Mouse (Mus musculus) hindbrain, embryonic 15.5 days (tissue): Measurements from ENCODE around the gene Fgfr2. TPM values are rescaled to one million over a fixed set of nuclear protein-coding genes. Genes with fewer than 3 reads are reported as not detected.

Experiments used
- ATAC-seq: fragments of 200-750 bp; cut with Nextera tagmentation; 2 replicates; pipeline ENCODE4 v1.8.0; 2017; ENCODE audit warnings: low read depth, moderate number of reproducible peaks, moderate TSS enrichment; ENCODE audit not compliant: low FRiP score
- H3K27ac ChIP-seq: fragments of 300-500 bp; sonication (generic); replicated peaks from 2 replicates; pipeline ENCODE4 v1.5.1; 2015; ENCODE audit warnings: mild to moderate bottlenecking, inconsistent platforms
- H3K27me3 ChIP-seq: fragments of 300-500 bp; sonication (generic); 2 replicates; pipeline ENCODE4 v1.6.1; 2015; ENCODE audit warnings: control low read depth, inconsistent platforms
- H3K36me3 ChIP-seq: fragments of 300-500 bp; sonication (generic); 2 replicates; pipeline ENCODE4 v1.6.1; 2015; ENCODE audit warnings: control low read depth, inconsistent platforms
- H3K4me1 ChIP-seq: fragments of 300-500 bp; sonication (generic); replicated peaks from 2 replicates; pipeline ENCODE4 v1.6.1; 2015; ENCODE audit warnings: control low read depth, inconsistent platforms
- H3K4me2 ChIP-seq: fragments of 300-500 bp; sonication (generic); 2 replicates; pipeline ENCODE4 v1.6.1; 2015; ENCODE audit warnings: moderate library complexity, mild to moderate bottlenecking, inconsistent platforms
- H3K4me3 ChIP-seq: fragments of 300-500 bp; sonication (generic); 2 replicates; pipeline ENCODE4 v1.5.1; 2015; ENCODE audit warnings: mild to moderate bottlenecking, inconsistent platforms
- H3K9ac ChIP-seq: fragments of 300-500 bp; sonication (generic); 2 replicates; pipeline ENCODE4 v1.6.1; 2015; ENCODE audit warnings: inconsistent platforms
- H3K9me3 ChIP-seq: fragments of 300-500 bp; sonication (generic); 2 replicates; pipeline ENCODE4 v1.6.1; 2016; ENCODE audit warnings: control low read depth, inconsistent platforms
- WGBS: fragments of 180-500 bp; shearing (Covaris S2); methylation state at CpG from one replicate; pipeline ENCODE4 v1.1.7; 2015; 5-methylcytosine and 5-hydroxymethylcytosine counted together
- polyA plus RNA-seq: library from polyadenylated mRNA; unstranded; fragments of >200 nt; fragmentation: Nextera tagmentation; extraction: Ambion mirVana; gene quantifications from 2 replicates; pipeline ENCODE4 v1.2.1, GENCODE M21; 2015

Fgfr2 gene
- polyA plus RNA-seq, 1 experiment from 2014 or later = 28.5 TPM

GRCm38 (mm10) chr7:130884161-130884560 is 2239.0 kb downstream of the Fgfr2 start:
- 89% methylated on average over 2 of the region's 2 CpGs for WGBS
- H3K36me3 ChIP-seq = peaks cover 24% of the 10 kb centered on the region; the same call in 1 of the 2 replicates
- no peak for ATAC-seq
- no peak overlapping the region for H3K9ac ChIP-seq
- no peak overlapping the region for H3K4me3 ChIP-seq
- H3K27me3 ChIP-seq = no peaks in the 10 kb centered on the region
- H3K9me3 ChIP-seq = no peaks in the 10 kb centered on the region
- H3K27ac ChIP-seq = no peak overlapping the region
- no peak overlapping the region for H3K4me2 ChIP-seq
- 0 out of 2 replicates have a peak, but pooled peaks cover 3% of the 10 kb centered on the region for H3K4me1 ChIP-seq

GRCm38 (mm10) chr7:130867256-130867655 is 2255.9 kb downstream of the Fgfr2 start:
- Histone ChIP-seq H3K36me3 (no peaks in the 10 kb centered on the region), H3K4me3 (peak overlapping the region; percentile 86)

GRCm38 (mm10) chr7:130866640-130867039 is 2256.5 kb downstream of the Fgfr2 start:
- Histone ChIP-seq H3K4me3 (peak overlapping the region; percentile 86), H3K9me3 (no peaks in the 10 kb centered on the region), H3K27me3 (no peaks in the 10 kb centered on the region), H3K4me2 (peak overlapping the region; percentile 63), H3K9ac (peak overlapping the region; percentile 68), H3K4me1 (peaks cover 21% of the 10 kb centered on the region), H3K36me3 (no peaks in the 10 kb centered on the region), H3K27ac (peak overlapping the region; percentile 89)
- ATAC-seq = no peak
- WGBS = 2% methylated on average over 13 of the region's 13 CpGs

More at GRCm38 (mm10) chr7:130867256-130867655, 2255.9 kb downstream of the Fgfr2 start:
- H3K4me2 ChIP-seq = peak overlapping the region; percentile 63
- 65% methylated on average over 3 of the region's 3 CpGs for WGBS
- no peak for ATAC-seq
- no peaks in the 10 kb centered on the region for H3K9me3 ChIP-seq
- no peak overlapping the region for H3K27ac ChIP-seq
- H3K27me3 ChIP-seq = no peaks in the 10 kb centered on the region
- H3K9ac ChIP-seq = 0 out of 2 replicates have a peak overlapping the region, but pooled peaks have one; percentile 27
- H3K4me1 ChIP-seq = peaks cover 21% of the 10 kb centered on the region

GRCm38 (mm10) chr7:130865613-130866591 is 2257.2 kb downstream of the Fgfr2 start, which contains the start of gene Plekha1:
Plekha1 (plus strand) TSS chr7:130865756.
- under 1% methylated on average over 112 of the region's 114 CpGs for WGBS
- no peaks in the 10 kb centered on the region for H3K27me3 ChIP-seq
- H3K4me3 ChIP-seq = peak within 1 kb of the TSS; percentile 86
- H3K36me3 ChIP-seq = no peaks in the 10 kb centered on the region
- H3K4me1 ChIP-seq = peaks cover 23% of the 10 kb centered on the region
- H3K4me2 ChIP-seq = peak within 1 kb of the TSS; percentile 63
- H3K9ac ChIP-seq = peak within 1 kb of the TSS; percentile 68
- H3K9me3 ChIP-seq = no peaks in the 10 kb centered on the region
- H3K27ac ChIP-seq = peak within 1 kb of the TSS; percentile 89
- ATAC-seq = peak; percentile 98

- WGBS = 76% methylated on average over 7 of the region's 7 CpGs
- peaks cover 27% of the 10 kb centered on the region for H3K4me1 ChIP-seq
- no peak overlapping the region for H3K4me3 ChIP-seq
- H3K9me3 ChIP-seq = no peaks in the 10 kb centered on the region
- no peaks in the 10 kb centered on the region for H3K27me3 ChIP-seq
- no peak overlapping the region for H3K9ac ChIP-seq
- ATAC-seq = no peak
- no peaks in the 10 kb centered on the region for H3K36me3 ChIP-seq
- no peak overlapping the region for H3K4me2 ChIP-seq
- H3K27ac ChIP-seq = no peak overlapping the region
Measured at GRCm38 (mm10) chr7:130864711-130865110, 2258.4 kb downstream of the Fgfr2 start.

GRCm38 (mm10) chr7:130862501-130862900 is 2260.6 kb downstream of the Fgfr2 start:
- WGBS = 54% methylated on average over 1 of the region's 1 CpGs

GRCm38 (mm10) chr7:130860721-130861142 is 2262.4 kb downstream of the Fgfr2 start:
- Histone ChIP-seq H3K27ac (peak overlapping the region; percentile 29; the same call in 1 of the 2 replicates), H3K4me3 (no peak overlapping the region), H3K9ac (no peak overlapping the region), H3K4me2 (no peak overlapping the region), H3K9me3 (no peaks in the 10 kb centered on the region), H3K27me3 (no peaks in the 10 kb centered on the region), H3K36me3 (no peaks in the 10 kb centered on the region), H3K4me1 (peaks cover 15% of the 10 kb centered on the region)
- WGBS = 16% methylated on average over 11 of the region's 11 CpGs
- ATAC-seq = no peak

More at GRCm38 (mm10) chr7:130862501-130862900, 2260.6 kb downstream of the Fgfr2 start:
- H3K27ac ChIP-seq = no peak overlapping the region
- H3K4me1 ChIP-seq = peaks cover 22% of the 10 kb centered on the region
- no peak overlapping the region for H3K4me3 ChIP-seq
- no peak for ATAC-seq
- no peak overlapping the region for H3K4me2 ChIP-seq
- H3K9ac ChIP-seq = no peak overlapping the region
- no peaks in the 10 kb centered on the region for H3K27me3 ChIP-seq
- H3K9me3 ChIP-seq = no peaks in the 10 kb centered on the region
- H3K36me3 ChIP-seq = no peaks in the 10 kb centered on the region

GRCm38 (mm10) chr7:130859926-130860325 is 2263.2 kb downstream of the Fgfr2 start:
- no peaks in the 10 kb centered on the region for H3K27me3 ChIP-seq
- no peaks in the 10 kb centered on the region for H3K9me3 ChIP-seq
- no peaks in the 10 kb centered on the region for H3K36me3 ChIP-seq
- H3K9ac ChIP-seq = no peak overlapping the region
- no peak for ATAC-seq
- no peak overlapping the region for H3K27ac ChIP-seq
- no peak overlapping the region for H3K4me2 ChIP-seq
- H3K4me1 ChIP-seq = peaks cover 15% of the 10 kb centered on the region
- H3K4me3 ChIP-seq = no peak overlapping the region
- WGBS = 21% methylated on average over 4 of the region's 5 CpGs

- Histone ChIP-seq H3K36me3 (no peaks in the 10 kb centered on the region), H3K4me3 (no peak overlapping the region), H3K27me3 (no peaks in the 10 kb centered on the region), H3K4me1 (peaks cover 15% of the 10 kb centered on the region), H3K9ac (no peak overlapping the region), H3K9me3 (no peaks in the 10 kb centered on the region), H3K4me2 (no peak overlapping the region), H3K27ac (no peak overlapping the region)
- ATAC-seq = no peak
- WGBS = 70% methylated on average over 6 of the region's 6 CpGs
Measured at GRCm38 (mm10) chr7:130857973-130858372, 2265.2 kb downstream of the Fgfr2 start.

GRCm38 (mm10) chr7:130855681-130856080 is 2267.5 kb downstream of the Fgfr2 start:
- Histone ChIP-seq H3K36me3 (no peaks in the 10 kb centered on the region), H3K4me1 (peaks cover 5% of the 10 kb centered on the region)
- WGBS = 25% methylated on average over 3 of the region's 3 CpGs

GRCm38 (mm10) chr7:130854684-130855292 is 2268.4 kb downstream of the Fgfr2 start:
- no peak overlapping the region for H3K4me2 ChIP-seq
- H3K9me3 ChIP-seq = no peaks in the 10 kb centered on the region
- no peaks in the 10 kb centered on the region for H3K36me3 ChIP-seq
- H3K27ac ChIP-seq = no peak overlapping the region
- 70% methylated on average over 4 of the region's 4 CpGs for WGBS
- no peaks in the 10 kb centered on the region for H3K27me3 ChIP-seq
- no peak for ATAC-seq
- no peak overlapping the region for H3K9ac ChIP-seq
- H3K4me3 ChIP-seq = no peak overlapping the region
- H3K4me1 ChIP-seq = no peaks in the 10 kb centered on the region

More at GRCm38 (mm10) chr7:130855681-130856080, 2267.5 kb downstream of the Fgfr2 start:
- H3K4me3 ChIP-seq = no peak overlapping the region
- H3K27ac ChIP-seq = no peak overlapping the region
- no peak overlapping the region for H3K9ac ChIP-seq
- no peaks in the 10 kb centered on the region for H3K27me3 ChIP-seq
- no peak for ATAC-seq
- H3K4me2 ChIP-seq = no peak overlapping the region
- no peaks in the 10 kb centered on the region for H3K9me3 ChIP-seq
